23 mouse cellular contexts compared by ENCODE assay signal in genomic region chr14:97074808-97075207, GRCm38 (mm10).
DNase-seq lines count a peak whose midpoint lies in the region; ATAC-seq lines count a peak whose summit lies in the region.
"Had no signal": no experiment of that assay in that cellular context is flagged by ENCODE, and none has a peak within 500 bp of the region (broad histone marks: within the 10 kb centered on the region; RNA-seq: fewer than 3 reads in every experiment).

No protein-coding gene starts in this region.

- H3K27me3 ChIP-seq in heart, embryonic 12.5 days (replicated peaks) = no peaks in the 10 kb centered on the region
- H3K27me3 ChIP-seq in forebrain, embryonic 12.5 days = no peaks in the 10 kb centered on the region
- H3K27me3 ChIP-seq: embryonic facial prominence, embryonic 13.5 days; embryonic facial prominence, embryonic 15.5 days; forebrain, embryonic 13.5 days; forebrain, embryonic 15.5 days; Patski had no signal

- no peaks in the 10 kb centered on the region for H3K36me3 ChIP-seq in heart, embryonic 12.5 days
- no peaks in the 10 kb centered on the region for H3K36me3 ChIP-seq in forebrain, embryonic 12.5 days (replicated peaks)
- H3K36me3 ChIP-seq: embryonic facial prominence, embryonic 13.5 days; embryonic facial prominence, embryonic 15.5 days; forebrain, embryonic 10.5 days; forebrain, embryonic 15.5 days had no signal

- peak; percentile 30 for DNase-seq in heart, adult 11 months
- DNase-seq in right cerebral cortex, adult 2 months (ENCODE audit: low spot score in 2 of 2) = no peak
- DNase-seq: adrenal gland, adult 8-10 months; adrenal gland, postnatal 14 days; adrenal gland, postnatal 36 days; cerebellum, adult 11-12 months; cerebellum, adult 2 months; cerebellum, adult 9-10 months; cerebellum, postnatal 10 days; cerebellum, postnatal 25 days; embryo, embryonic 11 days; forebrain, postnatal 0 days had no signal

- no peaks in the 10 kb centered on the region for H3K4me1 ChIP-seq in heart, embryonic 12.5 days (replicated peaks)
- H3K4me1 ChIP-seq in forebrain, embryonic 12.5 days = no peaks in the 10 kb centered on the region
- H3K4me1 ChIP-seq: embryonic facial prominence, embryonic 13.5 days; embryonic facial prominence, embryonic 15.5 days; forebrain, embryonic 10.5 days; forebrain, embryonic 13.5 days; forebrain, embryonic 15.5 days had no signal

- H3K4me3 ChIP-seq in heart, embryonic 12.5 days = no peak overlapping the region
- H3K4me3 ChIP-seq in forebrain, embryonic 12.5 days (replicated peaks) = no peak overlapping the region
- H3K4me3 ChIP-seq: embryonic facial prominence, embryonic 13.5 days; embryonic facial prominence, embryonic 15.5 days; erythroblast, embryonic 14.5 days; forebrain, embryonic 10.5 days; forebrain, embryonic 13.5 days; forebrain, embryonic 15.5 days had no signal

- H3K27ac ChIP-seq in heart, embryonic 12.5 days (ENCODE audit: poor library complexity, severe bottlenecking) = no peak overlapping the region
- H3K27ac ChIP-seq in forebrain, embryonic 12.5 days = no peak overlapping the region
- H3K27ac ChIP-seq: embryonic facial prominence, embryonic 13.5 days; embryonic facial prominence, embryonic 15.5 days; forebrain, embryonic 10.5 days; forebrain, embryonic 13.5 days; forebrain, embryonic 15.5 days had no signal

- no peak for ATAC-seq in heart, embryonic 12.5 days (ENCODE audit: insufficient number of reproducible peaks, low FRiP score)
- peak; percentile 58 for ATAC-seq in megakaryocyte progenitor cell, adult 5-6 weeks (replicated peaks; ENCODE audit: poor library complexity)
- no peak for ATAC-seq in forebrain, embryonic 12.5 days (ENCODE audit: low FRiP score)
- ATAC-seq: activated CD4-positive, CD25-positive, alpha-beta regulatory T cell, adult 4 months; forebrain, embryonic 13.5 days; forebrain, embryonic 15.5 days; forebrain, postnatal 0 days; Patski had no signal

- 70% methylated on average over 3 of the region's 3 CpGs for WGBS in heart, embryonic 12.5 days
- 78% methylated on average over 3 of the region's 3 CpGs for WGBS in forebrain, embryonic 12.5 days

- no peak overlapping the region for H3K9ac ChIP-seq in heart, embryonic 12.5 days
- H3K9ac ChIP-seq in forebrain, embryonic 12.5 days = no peak overlapping the region
- H3K9ac ChIP-seq: embryonic facial prominence, embryonic 13.5 days; embryonic facial prominence, embryonic 15.5 days; forebrain, embryonic 13.5 days; forebrain, embryonic 15.5 days; forebrain, postnatal 0 days had no signal

- H3K4me2 ChIP-seq in heart, embryonic 12.5 days = no peak overlapping the region
- H3K4me2 ChIP-seq in forebrain, embryonic 12.5 days = no peak overlapping the region
- H3K4me2 ChIP-seq: embryonic facial prominence, embryonic 13.5 days; embryonic facial prominence, embryonic 15.5 days; forebrain, embryonic 13.5 days; forebrain, embryonic 15.5 days had no signal

- H3K9me3 ChIP-seq in heart, embryonic 12.5 days (replicated peaks) = no peaks in the 10 kb centered on the region
- no peaks in the 10 kb centered on the region for H3K9me3 ChIP-seq in forebrain, embryonic 12.5 days
- H3K9me3 ChIP-seq: embryonic facial prominence, embryonic 13.5 days; embryonic facial prominence, embryonic 15.5 days; forebrain, embryonic 10.5 days; forebrain, embryonic 13.5 days; forebrain, embryonic 15.5 days had no signal
